Mouse (Mus musculus) limb, embryonic 10.5 days (tissue): ENCODE data around the gene Zfp408. TPM values are rescaled to one million over a fixed set of nuclear protein-coding genes. Genes with fewer than 3 reads are reported as not detected.
"Not testable (repeated sequence)": the region's sequence is repeated elsewhere in the genome, so short reads cannot be mapped to it uniquely, and the experiment has no call there.

ENCODE experiments used
- DNase-seq: peaks from one replicate; pipeline ENCODE4 v3.0.0-alpha.2; 2017; ENCODE audit warnings: low spot score
- H3K27ac ChIP-seq: fragments of 300-500 bp; sonication (generic); 2 replicates; pipeline ENCODE4 v1.5.1; 2016; ENCODE audit warnings: mild to moderate bottlenecking
- H3K27me3 ChIP-seq: fragments of 300-500 bp; sonication (generic); 2 replicates; pipeline ENCODE4 v1.6.1; 2016; ENCODE audit warnings: low read depth, mild to moderate bottlenecking; ENCODE audit not compliant: poor library complexity, severe bottlenecking
- H3K36me3 ChIP-seq: fragments of 300-500 bp; sonication (generic); 2 replicates; pipeline ENCODE4 v1.6.1; 2016; ENCODE audit warnings: mild to moderate bottlenecking, moderate library complexity
- H3K4me1 ChIP-seq: fragments of 300-500 bp; sonication (generic); 2 replicates; pipeline ENCODE4 v1.6.1; 2016
- H3K4me3 ChIP-seq: fragments of 300-500 bp; sonication (generic); 2 replicates; pipeline ENCODE4 v1.5.1; 2016; ENCODE audit warnings: mild to moderate bottlenecking, moderate library complexity
- H3K9me3 ChIP-seq: fragments of 300-500 bp; sonication (generic); replicated peaks from 2 replicates; pipeline ENCODE4 v1.6.1; 2016; ENCODE audit warnings: mild to moderate bottlenecking
- WGBS: fragments of 180-500 bp; shearing (Covaris S2); methylation state at CpG from one replicate; pipeline ENCODE4 v1.1.7; 2016; 5-methylcytosine and 5-hydroxymethylcytosine counted together
- polyA plus RNA-seq: library from polyadenylated mRNA; unstranded; fragments of >200 nt; fragmentation: Nextera tagmentation; extraction: Ambion mirVana; gene quantifications from 2 replicates; pipeline ENCODE4 v1.2.1, GENCODE M21; 2016

Zfp408 gene
- polyA plus RNA-seq, 1 experiment from 2014 or later, result 12.8 TPM

DNA sequence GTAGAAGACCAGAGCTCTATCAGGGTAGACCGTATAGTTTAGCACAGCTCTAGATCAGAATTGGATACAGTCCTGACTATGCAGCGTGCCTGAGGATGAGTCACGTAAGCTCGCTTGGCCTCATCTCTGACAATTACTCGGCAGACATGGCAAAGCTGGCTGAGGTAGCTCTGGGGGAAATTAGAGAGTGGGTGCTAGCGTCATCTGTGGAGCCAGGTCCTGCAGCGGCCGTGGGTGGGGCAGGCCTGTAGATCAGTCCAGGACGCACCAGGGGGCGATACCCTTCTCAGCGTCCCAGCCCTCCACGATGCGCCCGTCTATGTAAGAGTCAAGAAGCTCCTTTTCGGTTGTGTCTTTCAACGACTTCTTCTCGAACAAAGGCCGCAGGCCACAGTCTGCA is 19.9 kb downstream of the Zfp408 start:
- no peaks in the 10 kb centered on the region; the same call in 1 of the 2 replicates for H3K36me3 ChIP-seq
- 84% methylated on average over 18 of the region's 18 CpGs for WGBS
- no peak for DNase-seq

GRCm38 (mm10) chr2:91628171-91628570 is 21.4 kb downstream of the Zfp408 start:
- 87% methylated on average over 8 of the region's 8 CpGs for WGBS
- no peaks in the 10 kb centered on the region for H3K4me1 ChIP-seq
- no peak overlapping the region for H3K27ac ChIP-seq
- H3K9me3 ChIP-seq, result no peaks in the 10 kb centered on the region
- no peak for DNase-seq
- no peak overlapping the region for H3K4me3 ChIP-seq
- H3K27me3 ChIP-seq, result no peaks in the 10 kb centered on the region
- H3K36me3 ChIP-seq, result peaks cover 11% of the 10 kb centered on the region

More for the DNA sequence above, 19.9 kb downstream of the Zfp408 start:
- H3K27me3 ChIP-seq, result no peaks in the 10 kb centered on the region
- H3K27ac ChIP-seq, result no peak overlapping the region
- no peak overlapping the region for H3K4me3 ChIP-seq
- no peaks in the 10 kb centered on the region for H3K4me1 ChIP-seq
- no peaks in the 10 kb centered on the region for H3K9me3 ChIP-seq

DNA sequence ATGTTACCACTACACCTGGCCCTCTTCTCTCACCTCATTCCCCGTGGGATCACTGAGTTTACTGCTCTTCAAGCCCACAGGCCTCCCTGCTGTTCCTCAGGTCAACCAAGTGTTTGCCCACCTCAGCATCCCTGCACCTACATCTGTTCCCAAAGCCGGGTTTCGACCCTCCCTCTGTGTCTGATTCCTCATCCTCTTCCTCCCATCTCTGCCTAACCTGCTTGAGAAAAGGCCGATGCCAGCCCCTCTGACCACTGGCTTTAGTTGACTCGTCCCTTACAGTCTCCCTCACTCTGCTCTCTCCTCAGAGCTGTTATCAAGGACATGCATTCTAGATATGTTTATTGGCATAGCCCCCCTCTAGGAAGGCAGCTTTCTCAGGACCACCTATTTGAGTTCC is 22.1 kb downstream of the Zfp408 start:
- WGBS, result 81% methylated on average over 5 of the region's 5 CpGs

GRCm38 (mm10) chr2:91623366-91623765 is 26.2 kb downstream of the Zfp408 start:
- 93% methylated on average over 7 of the region's 7 CpGs for WGBS
- H3K27me3 ChIP-seq, DNase-seq, H3K4me3 ChIP-seq, H3K27ac ChIP-seq, H3K9me3 ChIP-seq, H3K4me1 ChIP-seq: not testable (repeated sequence)
- peaks cover 59% of the 10 kb centered on the region for H3K36me3 ChIP-seq

More for the DNA sequence above, 22.1 kb downstream of the Zfp408 start:
- Histone ChIP-seq H3K4me3 (no peak overlapping the region), H3K27me3 (no peaks in the 10 kb centered on the region), H3K9me3 (no peaks in the 10 kb centered on the region), H3K27ac (no peak overlapping the region), H3K36me3 (peaks cover 18% of the 10 kb centered on the region), H3K4me1 (no peaks in the 10 kb centered on the region)
- no peak for DNase-seq

- Histone ChIP-seq H3K4me1 (no peaks in the 10 kb centered on the region), H3K9me3 (no peaks in the 10 kb centered on the region), H3K36me3 (peaks cover 69% of the 10 kb centered on the region), H3K27me3 (no peaks in the 10 kb centered on the region), H3K27ac (no peak overlapping the region), H3K4me3 (no peak overlapping the region)
- DNase-seq, result no peak
- WGBS, result 94% methylated on average over 5 of the region's 5 CpGs
Measured at GRCm38 (mm10) chr2:91622356-91622755, 27.2 kb downstream of the Zfp408 start.

DNA sequence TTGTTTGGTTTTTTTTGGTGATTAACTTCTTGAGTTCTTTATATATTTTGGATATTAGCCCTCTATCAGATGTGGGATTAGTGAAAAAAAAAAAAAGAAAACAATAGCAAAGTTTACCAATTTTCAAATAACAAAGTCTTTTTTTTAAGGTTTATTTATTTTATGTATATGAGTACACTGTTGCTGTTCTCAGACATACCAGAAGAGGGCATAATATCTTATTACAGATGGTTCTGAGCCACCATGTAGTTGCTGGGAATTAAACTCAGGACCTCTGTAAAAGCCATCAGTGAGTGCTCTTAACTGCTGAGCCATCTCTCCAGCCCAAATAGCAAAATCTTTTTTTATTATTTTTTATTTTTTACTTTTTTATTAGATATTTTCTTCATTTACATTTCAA is 40.2 kb downstream of the Zfp408 start:
- H3K27me3 ChIP-seq, H3K27ac ChIP-seq, H3K9me3 ChIP-seq, H3K4me1 ChIP-seq, DNase-seq, H3K4me3 ChIP-seq: not testable (repeated sequence)
- H3K36me3 ChIP-seq, result peaks cover 91% of the 10 kb centered on the region

- H3K4me3 ChIP-seq, result no peak overlapping the region
- H3K4me1 ChIP-seq, result no peaks in the 10 kb centered on the region
- H3K9me3 ChIP-seq, result no peaks in the 10 kb centered on the region
- no peaks in the 10 kb centered on the region for H3K27me3 ChIP-seq
- peaks cover 96% of the 10 kb centered on the region for H3K36me3 ChIP-seq
- no peak for DNase-seq
- no peak overlapping the region for H3K27ac ChIP-seq
- 88% methylated on average over 4 of the region's 4 CpGs for WGBS
Measured at GRCm38 (mm10) chr2:91602389-91602788, 47.2 kb downstream of the Zfp408 start.

DNA sequence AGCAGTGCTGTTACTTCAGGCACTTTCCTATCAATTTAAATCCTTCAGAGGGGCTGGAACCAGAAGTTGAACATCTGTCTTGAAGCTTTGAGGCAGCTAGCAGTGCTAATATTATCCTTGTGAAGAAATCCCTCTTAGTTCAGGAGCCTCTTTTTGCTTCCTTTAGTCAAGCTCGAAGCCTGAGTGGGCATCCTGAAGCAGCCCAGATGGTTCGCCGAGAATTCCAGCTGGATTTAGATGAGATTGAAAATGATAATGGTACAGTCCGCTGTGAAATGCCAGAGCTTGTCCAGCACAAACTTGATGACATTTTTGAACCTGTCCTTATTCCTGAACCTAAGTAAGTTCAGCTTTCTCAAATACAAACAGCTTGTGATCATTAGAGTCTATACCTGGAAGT is 49.1 kb downstream of the Zfp408 start:
- H3K27me3 ChIP-seq, result no peaks in the 10 kb centered on the region
- H3K9me3 ChIP-seq, result no peaks in the 10 kb centered on the region
- H3K36me3 ChIP-seq, result peaks cover 98% of the 10 kb centered on the region
- no peak for DNase-seq
- no peak overlapping the region for H3K27ac ChIP-seq
- H3K4me3 ChIP-seq, result no peak overlapping the region
- 99% methylated on average over 4 of the region's 4 CpGs for WGBS
- H3K4me1 ChIP-seq, result no peaks in the 10 kb centered on the region

Other genes starting within 250 kb of the Zfp408 start
- gene 1110051M20Rik, start 205.1 kb downstream of the Zfp408 start, polyA plus RNA-seq, result 63.9 and 78.3 TPM in 2 replicates
- 6.5 and 6.9 TPM in 2 replicates for gene Lrp4, start 192.3 kb downstream of the Zfp408 start, polyA plus RNA-seq
- 109 and 127 TPM in 2 replicates for gene Ckap5, start 123.0 kb downstream of the Zfp408 start, polyA plus RNA-seq
- gene F2, start 13.4 kb downstream of the Zfp408 start, polyA plus RNA-seq, result not detected in 2 replicates
- 72.1 and 75.0 TPM in 2 replicates for gene Arhgap1, start 69 bp upstream of the Zfp408 start, polyA plus RNA-seq
- 24.9 and 29.7 TPM in 2 replicates for gene Atg13, start 60.8 kb upstream of the Zfp408 start, polyA plus RNA-seq
- 22.8 and 27.0 TPM in 2 replicates for gene Harbi1, start 61.1 kb upstream of the Zfp408 start, polyA plus RNA-seq
- 23.2 and 24.5 TPM in 2 replicates for gene Ambra1, start 80.3 kb upstream of the Zfp408 start, polyA plus RNA-seq